Mouse (Mus musculus): Measurements from ENCODE around the gene Hipk1.
A peak's percentile ranks its signal among the peaks of the same experiment; 100 is the strongest.

The Hipk1 gene

DNA sequence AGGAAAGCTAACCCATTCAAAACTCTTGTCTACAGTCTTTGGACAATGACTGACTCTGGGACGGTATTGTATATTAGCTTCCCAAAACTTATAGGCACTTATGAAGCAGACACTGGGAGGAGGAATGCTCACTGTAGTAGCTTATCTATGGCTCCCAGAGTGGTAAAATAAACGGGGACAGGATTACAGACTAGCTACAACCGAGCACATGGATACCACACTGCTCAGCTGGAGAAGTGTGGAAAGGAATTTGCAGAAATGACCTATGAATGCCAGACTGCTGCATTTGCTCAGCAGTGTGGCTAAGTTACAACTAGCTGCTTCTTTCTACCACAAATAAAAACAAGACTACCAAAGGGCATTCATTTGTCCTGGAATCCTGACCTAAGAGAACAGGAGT is 36.0 kb downstream of the Hipk1 start:
- no peak for ATAC-seq (ENCODE audit: insufficient number of reproducible peaks, low FRiP score, low TSS enrichment)

DNA sequence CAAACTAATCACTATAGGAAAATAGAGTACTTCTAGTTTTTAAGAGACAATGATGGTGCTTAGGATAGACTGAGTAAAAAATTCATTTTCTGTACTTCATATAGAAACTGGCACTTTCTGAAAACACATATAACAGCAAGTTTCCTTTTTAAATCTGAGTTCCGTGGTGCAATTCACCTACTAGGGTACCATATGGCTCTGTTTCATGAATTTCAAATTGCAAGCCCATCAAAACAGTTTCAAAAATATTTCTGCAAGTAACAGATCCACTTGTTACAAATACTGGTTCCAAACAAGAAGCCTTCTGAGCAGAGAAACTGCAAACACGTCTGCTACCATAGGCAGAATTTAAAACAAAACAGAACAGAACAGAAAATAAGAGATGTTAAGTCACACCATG is 39.8 kb downstream of the Hipk1 start:
- ATAC-seq (ENCODE audit: insufficient number of reproducible peaks, low FRiP score, low TSS enrichment), result no peak

DNA sequence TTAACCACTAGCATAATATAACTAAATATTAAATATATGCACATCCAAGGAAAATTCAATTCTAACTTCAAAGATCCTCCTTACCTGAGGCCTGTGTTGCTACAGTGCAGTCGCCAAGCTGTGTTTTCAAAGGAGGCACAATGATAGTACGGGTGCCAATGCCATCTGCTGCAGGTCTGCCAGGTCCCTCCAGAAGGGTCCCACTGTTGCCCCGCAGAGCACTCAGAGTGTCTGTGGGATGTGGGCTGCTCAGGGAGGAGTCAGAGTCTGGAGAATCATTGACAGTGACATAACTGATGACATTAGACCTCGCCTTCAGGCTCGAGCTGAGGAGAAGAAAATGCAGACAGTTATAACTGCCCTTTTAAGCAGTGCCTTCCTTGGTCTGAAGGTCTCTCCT is 44.7 kb downstream of the Hipk1 start:
- no peak for ATAC-seq (ENCODE audit: insufficient number of reproducible peaks, low FRiP score, low TSS enrichment)

DNA sequence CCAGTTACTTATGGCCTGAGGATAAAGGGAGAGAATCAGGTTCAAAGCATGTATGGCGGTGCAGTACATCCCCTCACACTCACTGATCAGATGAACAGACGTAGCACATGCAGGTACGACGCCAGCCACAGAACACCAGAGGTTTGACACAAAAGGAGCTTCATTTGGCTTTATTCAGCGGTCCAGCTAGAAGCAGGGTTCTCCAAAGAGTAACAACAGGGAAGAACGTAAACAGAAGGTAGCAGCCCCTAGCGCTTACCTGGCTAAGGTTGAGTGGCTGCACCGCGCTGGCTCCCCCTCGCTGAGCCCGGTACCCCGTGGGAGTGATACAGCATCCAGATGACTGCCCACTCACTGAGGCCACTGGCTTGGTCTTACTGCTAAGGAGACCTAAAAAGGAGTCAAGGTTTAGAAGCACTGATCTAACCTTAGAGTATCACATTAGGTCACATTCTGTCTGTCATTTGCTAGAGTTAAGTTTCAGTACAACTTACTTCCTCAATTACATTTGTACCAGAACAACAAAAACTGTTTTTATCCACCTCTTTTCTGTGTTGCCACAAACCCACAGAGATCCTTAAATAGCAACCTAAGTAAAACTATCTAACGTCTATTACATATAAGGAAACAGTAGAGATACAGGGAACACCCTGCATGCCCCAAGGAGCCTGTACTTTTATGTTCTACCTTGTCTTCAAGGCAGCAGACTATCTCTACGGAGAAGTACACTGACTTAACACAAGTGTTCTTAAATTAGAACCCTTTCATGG is 46.2 kb downstream of the Hipk1 start:
- ATAC-seq (ENCODE audit: insufficient number of reproducible peaks, low FRiP score, low TSS enrichment), result no peak

DNA sequence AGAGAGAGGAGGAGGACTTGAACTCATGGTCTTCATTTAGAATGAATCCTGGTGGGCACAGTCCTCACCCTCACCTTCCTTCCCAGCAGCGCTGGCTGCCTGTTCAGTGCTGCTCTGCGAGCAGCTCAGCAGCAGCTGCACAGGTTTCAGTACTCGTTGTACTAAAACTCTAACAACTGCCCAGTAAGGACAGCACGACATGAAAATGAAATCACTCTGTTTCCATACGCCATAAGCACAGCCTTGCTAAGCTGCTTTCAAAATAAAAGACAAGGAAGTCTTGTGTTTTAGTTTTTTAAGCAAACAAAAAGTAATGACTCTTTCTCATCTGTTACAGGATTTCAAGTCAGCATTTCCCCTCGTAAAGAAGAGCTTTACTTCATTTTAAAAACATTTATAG is 48.2 kb downstream of the Hipk1 start:
- ATAC-seq (ENCODE audit: insufficient number of reproducible peaks, low FRiP score, low TSS enrichment), result no peak

- no peak for ATAC-seq (ENCODE audit: insufficient number of reproducible peaks, low FRiP score, low TSS enrichment)
Measured at GRCm38 (mm10) chr3:103740342-103740741, 51.0 kb downstream of the Hipk1 start.

DNA sequence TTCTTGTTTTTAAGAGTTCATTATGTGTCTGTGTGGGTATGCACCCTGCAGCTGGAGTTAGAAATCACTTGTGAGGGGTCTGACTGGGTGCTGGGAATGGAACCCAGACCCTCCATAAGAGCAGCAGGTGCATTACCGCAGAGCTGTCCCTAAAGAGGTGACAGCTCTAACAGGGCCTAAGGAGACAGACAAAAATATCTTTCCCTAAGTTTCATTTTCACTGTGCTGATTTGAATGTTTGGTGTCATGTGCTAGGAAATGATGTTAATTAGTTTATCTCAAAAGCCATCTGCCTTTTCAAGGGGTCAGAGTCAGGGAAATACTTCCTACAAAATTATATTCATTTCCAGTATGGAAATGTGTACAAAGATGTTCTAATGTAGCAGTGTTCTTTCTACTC is 52.0 kb downstream of the Hipk1 start, which contains the start of gene Gm10964:
Gene Gm10964 (plus strand): TSS at position 38 of the 400 bp plus-strand sequence.
- ATAC-seq (ENCODE audit: insufficient number of reproducible peaks, low FRiP score, low TSS enrichment), result no peak

DNA sequence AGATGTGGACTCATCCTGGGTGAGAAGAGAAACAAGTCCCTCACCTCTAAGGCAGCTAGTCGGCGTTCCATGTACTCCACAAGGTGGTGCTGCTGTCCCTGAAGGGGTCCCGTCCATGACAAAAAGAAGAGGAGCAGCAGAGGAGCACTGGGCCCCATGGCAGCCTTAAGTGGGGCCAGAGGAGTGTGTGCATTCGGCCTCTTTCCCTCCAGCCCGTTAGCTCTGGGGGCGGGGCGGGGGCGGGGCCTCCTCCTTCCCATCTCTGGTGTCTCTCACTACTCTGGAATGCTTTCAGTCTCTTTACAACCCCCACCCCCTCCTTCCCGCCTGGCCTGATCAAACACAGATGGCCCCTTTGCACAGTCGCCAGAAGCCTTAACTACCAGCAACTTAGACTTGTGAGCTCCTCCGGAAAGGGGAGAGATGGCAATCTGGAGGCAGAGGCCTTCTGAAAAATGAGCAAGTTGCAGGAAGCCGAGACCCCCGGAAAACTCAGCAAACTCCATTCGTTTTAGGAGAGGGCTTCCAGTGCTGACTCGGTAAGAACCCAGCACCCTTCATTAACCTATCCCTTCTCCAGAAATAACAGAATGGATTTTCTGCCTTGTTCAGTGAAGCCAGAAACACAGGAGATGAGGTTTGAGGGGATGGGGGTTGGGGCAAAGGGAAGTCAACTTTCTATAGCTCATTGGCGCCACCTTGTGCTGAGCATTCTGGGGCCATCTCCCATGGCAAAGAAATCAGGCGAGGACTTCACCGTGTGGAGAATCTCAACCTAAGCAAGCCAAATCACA is 53.4 kb downstream of the Hipk1 start, which contains the start of gene Olfml3:
Gene Olfml3 (minus strand): TSS at position 224 of the 794 bp plus-strand sequence.
- peak; percentile 67 for ATAC-seq (ENCODE audit: insufficient number of reproducible peaks, low FRiP score, low TSS enrichment)

DNA sequence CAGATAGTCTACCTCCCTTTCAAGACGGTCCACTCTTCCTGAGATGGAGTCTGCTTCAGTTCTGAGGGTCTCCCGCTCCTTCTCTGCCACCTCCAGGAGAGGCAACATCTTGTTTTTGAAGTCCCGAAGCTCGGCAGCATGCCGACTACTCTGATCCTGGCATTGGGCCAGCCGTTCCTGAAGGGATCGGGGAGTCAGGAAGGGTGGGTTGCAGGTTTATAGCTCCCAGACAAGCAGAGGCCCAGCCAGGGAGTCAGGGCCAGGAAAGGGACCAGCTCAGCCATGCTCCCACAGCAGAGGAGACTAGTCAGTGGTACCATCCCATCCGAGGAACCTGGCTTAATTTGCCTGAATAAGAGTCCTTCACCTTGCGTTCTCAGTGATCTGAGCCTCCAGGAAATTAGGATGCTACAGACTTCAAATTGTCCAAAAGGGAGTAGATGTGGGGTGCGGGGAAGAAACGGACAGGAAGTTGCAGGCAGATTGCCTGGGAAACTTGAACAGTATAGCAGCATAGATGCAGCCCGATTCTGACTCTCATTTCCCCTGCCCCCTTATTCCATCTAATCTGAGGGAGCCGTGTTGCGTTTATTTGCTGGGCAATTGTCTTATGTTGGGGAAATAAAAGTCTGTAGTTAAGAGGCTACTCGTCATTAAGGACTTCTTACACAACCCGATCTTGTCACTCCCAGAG is 54.2 kb downstream of the Hipk1 start:
- no peak for ATAC-seq (ENCODE audit: insufficient number of reproducible peaks, low FRiP score, low TSS enrichment)

GRCm38 (mm10) chr3:103735776-103736600 is 55.4 kb downstream of the Hipk1 start:
- no peak for ATAC-seq (ENCODE audit: insufficient number of reproducible peaks, low FRiP score, low TSS enrichment)

- no peak for ATAC-seq (ENCODE audit: insufficient number of reproducible peaks, low FRiP score, low TSS enrichment)
Measured at GRCm38 (mm10) chr3:103734696-103735519, 56.5 kb downstream of the Hipk1 start.

DNA sequence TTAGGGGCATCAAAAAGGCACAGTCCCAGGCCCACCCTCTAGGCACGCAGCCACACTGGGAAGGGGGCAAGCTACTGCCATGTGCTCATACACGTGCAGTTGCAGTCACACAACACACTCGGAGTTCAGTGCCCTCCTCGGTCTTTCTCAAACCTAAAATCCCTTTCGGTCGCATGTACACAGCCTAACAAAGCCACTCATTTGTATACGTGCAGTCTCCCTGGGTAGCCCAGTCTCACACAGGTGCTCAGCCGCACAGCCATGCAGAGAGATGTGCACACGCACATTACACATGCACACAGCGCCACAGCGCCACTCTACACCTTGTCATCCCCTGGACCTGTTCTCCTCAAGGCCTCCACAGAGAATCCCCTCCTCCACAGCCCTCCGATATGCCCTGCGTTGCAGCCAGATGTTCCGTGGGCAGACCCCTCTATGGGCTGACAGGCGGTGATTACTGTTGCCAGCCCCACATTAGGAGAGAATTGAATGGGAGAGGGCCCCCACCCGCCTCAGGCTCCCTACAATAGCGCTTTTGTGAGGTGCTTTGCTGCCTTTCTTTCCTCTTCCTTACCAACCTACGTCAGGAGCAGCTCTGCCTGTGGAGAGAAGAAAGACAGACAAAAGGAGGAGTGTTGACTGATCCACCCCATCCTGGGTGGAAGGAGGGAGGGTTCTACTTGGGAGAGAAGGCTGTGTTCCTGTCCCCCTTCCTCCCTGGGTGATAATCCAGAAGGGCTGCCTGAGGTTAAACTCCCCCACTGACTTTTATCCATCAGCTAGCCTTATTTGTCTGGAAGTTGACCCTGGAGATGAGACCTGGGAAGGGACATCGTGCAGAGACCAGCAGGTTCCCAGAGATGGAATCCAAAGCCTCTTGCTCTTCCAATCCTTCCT is 57.3 kb downstream of the Hipk1 start:
- no peak for ATAC-seq (ENCODE audit: insufficient number of reproducible peaks, low FRiP score, low TSS enrichment)

DNA sequence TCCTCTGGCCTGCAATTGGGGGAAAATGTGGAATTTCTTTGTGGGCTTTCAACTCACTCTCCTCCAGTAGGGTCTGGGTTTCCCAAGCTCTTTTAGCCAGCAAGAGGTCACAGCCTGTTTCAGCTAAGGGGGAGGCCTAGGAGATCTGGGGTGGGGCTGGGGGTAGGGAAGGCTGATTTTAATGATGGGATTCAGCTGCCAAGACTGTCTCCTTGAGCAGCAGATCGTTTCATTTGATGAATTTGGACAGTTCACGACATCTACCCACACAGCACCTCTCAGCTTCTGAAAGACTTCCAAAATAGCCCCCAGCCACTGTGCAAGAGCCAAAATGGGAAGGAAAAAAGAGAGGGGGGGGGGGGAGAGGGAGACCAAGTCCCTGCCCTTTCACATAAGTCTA is 58.2 kb downstream of the Hipk1 start:
- ATAC-seq (ENCODE audit: insufficient number of reproducible peaks, low FRiP score, low TSS enrichment), result no peak

DNA sequence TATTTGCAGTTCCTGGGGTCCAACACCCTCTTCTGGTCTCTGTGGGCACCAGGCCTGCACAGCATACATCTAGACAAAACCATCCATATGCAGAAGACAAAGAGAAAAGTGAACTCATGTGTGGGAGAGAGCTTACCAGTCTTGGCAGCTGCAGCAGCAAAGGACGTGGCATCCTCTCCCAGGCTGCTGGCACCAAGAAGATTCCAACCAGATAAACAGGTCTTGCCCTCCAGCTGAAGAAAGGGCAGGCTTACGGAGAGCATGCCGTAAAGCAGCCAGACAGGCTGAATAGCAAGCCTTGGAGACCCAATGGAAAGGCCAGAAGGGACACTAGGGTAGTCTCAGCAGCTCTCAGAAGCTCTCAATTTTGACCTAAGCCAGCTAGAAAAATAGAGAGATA is 59.2 kb downstream of the Hipk1 start:
- ATAC-seq (ENCODE audit: insufficient number of reproducible peaks, low FRiP score, low TSS enrichment), result no peak

DNA sequence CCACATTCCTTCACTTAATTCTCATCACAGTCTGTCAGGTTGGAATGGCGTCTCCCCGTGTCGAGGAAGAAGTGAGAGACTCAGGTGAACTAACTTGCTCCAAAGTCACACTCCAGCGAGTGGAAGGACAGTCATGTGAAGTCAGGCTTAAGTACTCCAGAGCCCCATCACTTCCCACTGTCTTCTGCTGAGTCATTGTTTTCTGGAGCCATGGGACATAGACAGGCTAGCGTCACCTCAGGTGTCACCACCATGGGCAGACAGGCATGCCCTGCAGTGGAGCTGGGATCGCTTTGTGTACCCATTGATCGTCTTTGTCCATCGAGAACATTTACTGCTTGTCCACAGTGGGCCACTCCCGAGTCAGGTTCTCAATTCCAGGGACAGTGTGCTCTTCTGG is 61.5 kb downstream of the Hipk1 start:
- ATAC-seq (ENCODE audit: insufficient number of reproducible peaks, low FRiP score, low TSS enrichment), result no peak

- no peak for ATAC-seq (ENCODE audit: insufficient number of reproducible peaks, low FRiP score, low TSS enrichment)
Measured at GRCm38 (mm10) chr3:103727813-103728326, 63.5 kb downstream of the Hipk1 start.

DNA sequence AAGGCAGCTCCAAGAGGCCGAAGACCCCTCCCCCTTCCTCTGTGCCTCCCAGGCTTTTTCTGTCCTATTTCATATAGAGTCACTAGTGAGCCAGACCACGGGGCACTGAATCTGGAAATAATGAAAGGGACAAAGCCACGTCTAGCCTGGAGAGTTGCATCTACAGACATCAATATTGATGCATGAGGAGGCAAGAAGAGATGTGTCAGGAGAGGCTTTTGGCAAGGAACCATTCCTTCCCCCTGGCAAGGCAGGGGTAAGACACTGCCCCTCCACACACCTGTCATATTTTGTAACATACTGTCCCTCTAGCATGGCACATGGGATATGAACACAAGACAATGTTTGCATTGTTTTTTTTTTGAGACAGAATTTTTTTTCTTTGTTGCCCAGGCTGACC is 64.7 kb downstream of the Hipk1 start:
- ATAC-seq (ENCODE audit: insufficient number of reproducible peaks, low FRiP score, low TSS enrichment), result no peak

- ATAC-seq (ENCODE audit: insufficient number of reproducible peaks, low FRiP score, low TSS enrichment), result no peak
Measured at GRCm38 (mm10) chr3:103724137-103724536, 67.2 kb downstream of the Hipk1 start.
